Comparison of ENCODE assay signal across 13 mouse cellular contexts in genomic region chr11:120256108-120256507, GRCm38 (mm10). TPM values are rescaled to one million over a fixed set of nuclear protein-coding genes. Genes with fewer than 3 reads are reported as not detected.
A peak's percentile ranks its signal among the peaks of the same experiment; 100 is the strongest.
DNase-seq lines count a peak whose midpoint lies in the region; ATAC-seq and TF ChIP-seq lines count a peak whose summit lies in the region.
"Had no signal": no experiment of that assay in that cellular context is flagged by ENCODE, and none has a peak within 500 bp of the region (broad histone marks: within the 10 kb centered on the region; RNA-seq: fewer than 3 reads in every experiment).

No protein-coding gene starts in this region.

- H3K9me3 ChIP-seq in heart, embryonic 11.5 days (replicated peaks; ENCODE audit: control insufficient read depth, low read length): no peaks in the 10 kb centered on the region
- no peaks in the 10 kb centered on the region for H3K9me3 ChIP-seq in lung, embryonic 14.5 days (ENCODE audit: low read depth, low read length)
- no peaks in the 10 kb centered on the region for H3K9me3 ChIP-seq in E14TG2a.4 (ENCODE audit: low read length)
- H3K9me3 ChIP-seq: intestine, embryonic 15.5 days had no signal

- no peak for TF ChIP-seq EP300 in heart, adult 2 months (IDR thresholded peaks at IDR 0.05; ENCODE audit: insufficient read depth, low read depth, low read length)

- 0 out of 2 replicates have a peak, but pooled peaks cover 1% of the 10 kb centered on the region for H3K79me2 ChIP-seq in heart, adult 2 months (replicated peaks; ENCODE audit: control insufficient read depth, insufficient read depth, low read length)

- no peak overlapping the region for H3K4me2 ChIP-seq in heart, embryonic 11.5 days
- no peak overlapping the region for H3K4me2 ChIP-seq in lung, embryonic 14.5 days
- H3K4me2 ChIP-seq: intestine, embryonic 15.5 days had no signal

- H3K4me3 ChIP-seq in heart, adult 2 months: no peak overlapping the region
- H3K4me3 ChIP-seq in heart, embryonic 11.5 days (ENCODE audit: low read depth, low read length): no peak overlapping the region
- H3K4me3 ChIP-seq in lung, embryonic 14.5 days (ENCODE audit: low read depth, low read length): no peak overlapping the region
- peak overlapping the region; percentile 32 for H3K4me3 ChIP-seq in E14TG2a.4 (replicated peaks; ENCODE audit: low read length)
- H3K4me3 ChIP-seq: intestine, embryonic 15.5 days had no signal

- H3K27ac ChIP-seq in heart, adult 2 months: peak overlapping the region; percentile 56
- no peak overlapping the region for H3K27ac ChIP-seq in heart, embryonic 11.5 days (ENCODE audit: low read depth, low read length)
- H3K27ac ChIP-seq in lung, embryonic 14.5 days (ENCODE audit: low read depth): no peak overlapping the region
- H3K27ac ChIP-seq: intestine, embryonic 15.5 days; stomach, postnatal 0 days had no signal

- TF ChIP-seq CTCF in heart, adult 2 months (IDR thresholded peaks at IDR 0.05): no peak
- TF ChIP-seq CTCF in lung, embryonic 14.5 days (IDR thresholded peaks at IDR 0.05; ENCODE audit: low read depth): no peak
- TF ChIP-seq CTCF in E14TG2a.4 (conservative IDR thresholded peaks at IDR 0.05; ENCODE audit: low read length): no peak

- H3K27me3 ChIP-seq in heart, adult 2 months (ENCODE audit: control insufficient read depth, insufficient read depth, low read length): no peaks in the 10 kb centered on the region
- no peaks in the 10 kb centered on the region for H3K27me3 ChIP-seq in heart, embryonic 11.5 days (ENCODE audit: control insufficient read depth, insufficient read depth, low read length)
- no peaks in the 10 kb centered on the region for H3K27me3 ChIP-seq in lung, embryonic 14.5 days (ENCODE audit: insufficient read depth, low read length)
- H3K27me3 ChIP-seq in E14TG2a.4 (ENCODE audit: insufficient read depth, low read length): no peaks in the 10 kb centered on the region
- H3K27me3 ChIP-seq: intestine, embryonic 15.5 days had no signal

- ATAC-seq in heart, embryonic 11.5 days (replicated peaks; ENCODE audit: insufficient number of reproducible peaks, low FRiP score, low TSS enrichment): no peak
- ATAC-seq in lung, embryonic 14.5 days (ENCODE audit: insufficient read depth): no peak
- ATAC-seq: CD4-positive, CD25-positive, alpha-beta regulatory T cell, adult 4 months; intestine, embryonic 15.5 days had no signal

- no peak for TF ChIP-seq POLR2A in heart, adult 2 months (IDR thresholded peaks at IDR 0.05; ENCODE audit: insufficient read depth, low read depth, low read length)

- peaks cover 49% of the 10 kb centered on the region for H3K4me1 ChIP-seq in heart, adult 2 months (ENCODE audit: control insufficient read depth, insufficient read depth, low read length)
- H3K4me1 ChIP-seq in heart, embryonic 11.5 days (ENCODE audit: control insufficient read depth, insufficient read depth, low read length): peaks cover 62% of the 10 kb centered on the region
- H3K4me1 ChIP-seq in lung, embryonic 14.5 days (ENCODE audit: insufficient read depth): peaks cover 68% of the 10 kb centered on the region
- H3K4me1 ChIP-seq in E14TG2a.4 (replicated peaks; ENCODE audit: low read depth, low read length): peaks cover 93% of the 10 kb centered on the region

- DNase-seq in heart, adult 2 months: no peak
- DNase-seq in lung, embryonic 14.5 days: peak; percentile 23
- DNase-seq in lung, postnatal 14 days: no peak
- DNase-seq in fibroblast of lung, adult 2 months (ENCODE audit: low read depth): peak; percentile 87
- no peak for DNase-seq in urinary bladder, postnatal 25 days (ENCODE audit: low spot score)
- no peak for DNase-seq in urinary bladder, adult 2 months (ENCODE audit: low spot score)
- DNase-seq: adrenal gland, postnatal 10 days; liver had no signal

- 34% methylated on average over 5 of the region's 5 CpGs for WGBS in heart, adult 2 months
- 68% methylated on average over 5 of the region's 5 CpGs for WGBS in heart, embryonic 11.5 days (ENCODE audit: insufficient replicate concordance)
- 70% methylated on average over 5 of the region's 5 CpGs for WGBS in lung, embryonic 14.5 days

- intact Hi-C loops in heart, adult 2 months (cut with DNase I): loop anchor here (5.0 kb wide), 1 partner anchor 114 kb away; no protein-coding TSS in a partner anchor

- peaks cover 2% of the 10 kb centered on the region; the same call in 1 of the 2 replicates for H3K36me3 ChIP-seq in heart, adult 2 months (ENCODE audit: control insufficient read depth, insufficient read depth, low read length)
- no peaks in the 10 kb centered on the region for H3K36me3 ChIP-seq in heart, embryonic 11.5 days (ENCODE audit: control insufficient read depth, insufficient read depth, low read length)
- 0 out of 2 replicates have a peak, but pooled peaks cover 13% of the 10 kb centered on the region for H3K36me3 ChIP-seq in lung, embryonic 14.5 days (ENCODE audit: insufficient read depth)
- peaks cover 21% of the 10 kb centered on the region for H3K36me3 ChIP-seq in E14TG2a.4 (ENCODE audit: insufficient read depth, low read length)
- H3K36me3 ChIP-seq: intestine, embryonic 15.5 days had no signal

- H3K9ac ChIP-seq in heart, adult 2 months (ENCODE audit: low read depth, low read length): no peak overlapping the region
- H3K9ac ChIP-seq in heart, embryonic 11.5 days (ENCODE audit: low read depth, low read length): no peak overlapping the region
- H3K9ac ChIP-seq in lung, embryonic 14.5 days: no peak overlapping the region
- H3K9ac ChIP-seq: intestine, embryonic 15.5 days had no signal

RNA-seq across cellular contexts. Expression of gene Bahcc1, which starts 23.4 kb away (rescaled TPM):
- total RNA-seq in heart, adult 2 months (2021): 1 to 10 TPM; 5.4 to 9.7 TPM
- 5.9 and 6.4 TPM in 2 replicates for polyA plus RNA-seq in heart, adult 2 months (2012; rRNA removed)
- 7.0 and 9.1 TPM in 2 replicates for polyA plus RNA-seq in heart, embryonic 11.5 days (2014; fragmentation: Nextera tagmentation; extraction: Ambion mirVana)
- polyA plus RNA-seq in lung, embryonic 14.5 days (2014; fragmentation: Nextera tagmentation; extraction: Ambion mirVana): 14.3 and 15.6 TPM in 2 replicates
- polyA plus RNA-seq in urinary bladder, adult 2 months (2012; rRNA removed): 4.3 and 8.2 TPM in 2 replicates
- polyA plus RNA-seq: CD4-positive, CD25-positive, alpha-beta regulatory T cell, adult 4 months had no signal

Comparison
In these comparisons a context has a peak if more than half of its experiments do, and no peak if none do; other contexts are left out.
1. DNase-seq: peak in lung, embryonic 14.5 days (single experiment) and fibroblast of lung, adult 2 months (single experiment); none in heart, adult 2 months (0 of 2), lung, postnatal 14 days (single experiment), urinary bladder, postnatal 25 days (single experiment) and urinary bladder, adult 2 months (single experiment).